Mouse (Mus musculus) neural tube, embryonic 15.5 days (tissue): ENCODE measurements around the gene Itpr2. TPM values are rescaled to one million over a fixed set of nuclear protein-coding genes. Genes with fewer than 3 reads are reported as not detected.

Experiments used
- ATAC-seq: fragments of 200-750 bp; cut with Nextera tagmentation; 2 replicates; pipeline ENCODE4 v1.8.0; 2017; ENCODE audit warnings: mild to moderate bottlenecking, moderate TSS enrichment, moderate library complexity; ENCODE audit not compliant: low FRiP score
- H3K27ac ChIP-seq: fragments of 300-500 bp; sonication (generic); replicated peaks from 2 replicates; pipeline ENCODE4 v1.5.1; 2015; ENCODE audit warnings: mild to moderate bottlenecking, inconsistent platforms
- H3K27me3 ChIP-seq: fragments of 300-500 bp; sonication (generic); replicated peaks from 2 replicates; pipeline ENCODE4 v1.6.1; 2015; ENCODE audit warnings: inconsistent platforms
- H3K36me3 ChIP-seq: fragments of 300-500 bp; sonication (generic); 2 replicates; pipeline ENCODE4 v1.6.1; 2015; ENCODE audit warnings: inconsistent platforms
- H3K4me1 ChIP-seq: fragments of 300-500 bp; sonication (generic); 2 replicates; pipeline ENCODE4 v1.6.1; 2015; ENCODE audit warnings: inconsistent platforms
- H3K4me2 ChIP-seq: fragments of 300-500 bp; sonication (generic); 2 replicates; pipeline ENCODE4 v1.6.1; 2015; ENCODE audit warnings: inconsistent platforms, mild to moderate bottlenecking, moderate library complexity
- H3K4me3 ChIP-seq: fragments of 300-500 bp; sonication (generic); replicated peaks from 2 replicates; pipeline ENCODE4 v1.5.1; 2015; ENCODE audit warnings: mild to moderate bottlenecking, inconsistent platforms
- H3K9ac ChIP-seq: fragments of 300-500 bp; sonication (generic); replicated peaks from 2 replicates; pipeline ENCODE4 v1.6.1; 2015; ENCODE audit warnings: mild to moderate bottlenecking, inconsistent platforms
- H3K9me3 ChIP-seq: fragments of 300-500 bp; sonication (generic); replicated peaks from 2 replicates; pipeline ENCODE4 v1.6.1; 2016; ENCODE audit warnings: inconsistent platforms
- WGBS: fragments of 180-500 bp; shearing (Covaris S2); methylation state at CpG from one replicate; pipeline ENCODE4 v1.1.7; 2015; ENCODE audit warnings: mixed read lengths; 5-methylcytosine and 5-hydroxymethylcytosine counted together
- polyA plus RNA-seq: library from polyadenylated mRNA; unstranded; fragments of >200 nt; fragmentation: Nextera tagmentation; extraction: Ambion mirVana; gene quantifications from 2 replicates; pipeline ENCODE4 v1.2.1, GENCODE M21; 2015

Itpr2 gene
- polyA plus RNA-seq, 1 experiment from 2014 or later, result 9.0 TPM

DNA sequence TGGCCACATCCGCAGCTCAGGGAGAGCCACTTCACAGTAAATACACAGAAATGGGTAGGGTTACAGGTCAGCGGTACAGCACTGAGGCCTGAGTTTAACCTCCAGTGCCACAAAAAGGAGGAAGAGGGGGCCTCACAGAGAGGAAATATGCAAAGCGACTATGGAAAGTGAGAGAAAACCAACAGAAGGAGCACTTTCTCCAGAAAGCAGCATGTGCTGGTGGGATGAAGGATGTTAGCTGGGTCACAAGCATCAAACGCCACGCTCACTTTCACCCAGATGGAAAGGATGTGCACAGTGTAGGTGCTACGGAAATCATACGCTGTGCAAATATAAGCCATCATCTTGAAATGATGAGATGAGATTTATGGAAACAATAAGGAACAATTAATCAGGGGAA, 28.3 kb upstream of the Itpr2 start:
- no peaks in the 10 kb centered on the region for H3K4me1 ChIP-seq
- no peak overlapping the region for H3K4me2 ChIP-seq
- H3K9ac ChIP-seq, result no peak overlapping the region
- 56% methylated on average over 7 of the region's 7 CpGs for WGBS
- no peaks in the 10 kb centered on the region for H3K27me3 ChIP-seq
- no peak overlapping the region for H3K4me3 ChIP-seq
- no peaks in the 10 kb centered on the region for H3K36me3 ChIP-seq
- no peak overlapping the region for H3K27ac ChIP-seq
- no peak for ATAC-seq
- no peaks in the 10 kb centered on the region for H3K9me3 ChIP-seq

DNA sequence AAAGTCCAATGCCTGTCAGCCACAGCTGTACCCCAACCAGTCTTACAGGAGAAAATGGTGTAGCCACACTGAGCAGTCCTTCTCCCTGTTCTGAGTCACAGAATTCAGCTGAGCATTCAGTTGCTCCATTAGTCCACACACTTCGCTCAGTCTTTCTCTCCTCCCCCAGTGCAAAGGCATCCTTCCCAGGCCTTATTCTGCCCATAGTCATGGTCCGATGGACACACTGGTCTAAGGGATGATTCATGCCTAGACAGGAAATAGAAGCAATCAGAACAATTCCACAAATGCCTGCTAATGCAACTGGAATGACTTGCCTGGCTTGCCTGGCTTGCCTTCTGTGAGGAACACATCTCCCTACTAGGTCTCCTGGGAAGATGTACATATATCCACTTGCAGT, 25.5 kb upstream of the Itpr2 start:
- 96% methylated on average over 2 of the region's 2 CpGs for WGBS
- ATAC-seq, result no peak

DNA sequence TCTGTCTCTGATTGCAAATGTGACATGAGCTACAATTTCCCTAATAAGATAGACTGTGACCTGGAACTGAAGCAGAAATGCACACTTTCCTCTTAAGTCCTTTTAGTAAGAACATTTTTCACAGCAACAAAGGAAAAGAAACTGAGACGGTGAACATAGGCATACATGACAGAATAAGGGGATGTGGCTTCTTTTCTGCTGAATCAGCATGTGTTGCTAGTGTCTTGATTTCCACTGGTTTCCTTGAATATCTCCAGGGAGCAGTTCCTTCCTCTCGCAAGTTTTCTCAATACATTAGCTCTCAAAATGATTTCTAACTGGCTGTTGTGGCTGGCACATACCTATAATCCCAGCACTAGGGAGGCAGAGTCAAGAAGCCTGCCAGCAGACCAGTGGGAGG, 23.5 kb upstream of the Itpr2 start:
- Histone ChIP-seq H3K4me2 (no peak overlapping the region), H3K36me3 (no peaks in the 10 kb centered on the region), H3K9ac (no peak overlapping the region), H3K27me3 (no peaks in the 10 kb centered on the region), H3K27ac (no peak overlapping the region), H3K4me1 (no peaks in the 10 kb centered on the region), H3K9me3 (no peaks in the 10 kb centered on the region), H3K4me3 (no peak overlapping the region)
- ATAC-seq, result no peak
- WGBS, result 76% methylated on average over 2 of the region's 2 CpGs

More for the DNA sequence above, 25.5 kb upstream of the Itpr2 start:
- Histone ChIP-seq H3K27ac (no peak overlapping the region), H3K4me3 (no peak overlapping the region), H3K4me2 (no peak overlapping the region), H3K9ac (no peak overlapping the region), H3K9me3 (no peaks in the 10 kb centered on the region), H3K36me3 (no peaks in the 10 kb centered on the region), H3K27me3 (no peaks in the 10 kb centered on the region), H3K4me1 (no peaks in the 10 kb centered on the region)

DNA sequence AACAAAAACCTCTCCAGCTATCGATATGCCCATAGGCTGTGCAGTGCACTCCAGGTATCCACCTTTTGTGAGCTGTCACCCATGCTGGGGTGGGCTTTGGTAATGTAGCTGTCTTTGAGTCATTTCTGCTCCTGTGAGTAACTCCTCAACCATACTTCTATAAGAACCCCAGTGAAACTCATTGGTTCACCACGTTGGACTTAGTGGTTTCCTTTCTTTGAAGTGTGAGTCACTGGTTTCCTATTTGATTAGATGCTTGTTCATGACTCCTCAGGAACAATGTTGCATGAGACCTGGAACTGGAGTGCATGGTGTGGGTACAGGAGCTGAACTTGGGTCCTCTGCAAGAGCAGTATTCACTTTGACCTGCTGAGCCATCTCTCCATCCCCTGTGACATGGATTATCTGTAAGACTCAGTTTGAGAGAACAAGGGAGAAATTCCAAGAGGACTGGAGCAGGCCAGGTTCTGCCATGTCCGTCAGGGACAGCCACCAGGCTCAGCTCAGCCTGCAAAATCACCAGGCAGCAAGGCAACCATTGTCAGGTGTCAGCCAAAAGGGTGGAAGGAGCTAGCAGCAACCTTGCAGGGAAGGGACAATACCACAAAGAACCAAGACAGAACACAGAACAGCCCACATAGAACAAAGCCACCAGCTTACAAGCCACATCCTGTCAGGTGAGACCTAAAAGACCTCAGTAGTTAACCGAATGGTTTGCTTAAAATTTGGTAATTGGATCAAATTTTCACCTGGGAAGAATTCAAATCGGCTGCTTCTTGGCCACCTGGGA, 19.6 kb upstream of the Itpr2 start:
- Histone ChIP-seq H3K4me3 (no peak overlapping the region), H3K4me1 (no peaks in the 10 kb centered on the region), H3K9me3 (no peaks in the 10 kb centered on the region), H3K9ac (no peak overlapping the region), H3K27me3 (no peaks in the 10 kb centered on the region), H3K4me2 (no peak overlapping the region), H3K27ac (no peak overlapping the region), H3K36me3 (no peaks in the 10 kb centered on the region)
- WGBS, result 89% methylated on average over 5 of the region's 5 CpGs
- no peak for ATAC-seq

DNA sequence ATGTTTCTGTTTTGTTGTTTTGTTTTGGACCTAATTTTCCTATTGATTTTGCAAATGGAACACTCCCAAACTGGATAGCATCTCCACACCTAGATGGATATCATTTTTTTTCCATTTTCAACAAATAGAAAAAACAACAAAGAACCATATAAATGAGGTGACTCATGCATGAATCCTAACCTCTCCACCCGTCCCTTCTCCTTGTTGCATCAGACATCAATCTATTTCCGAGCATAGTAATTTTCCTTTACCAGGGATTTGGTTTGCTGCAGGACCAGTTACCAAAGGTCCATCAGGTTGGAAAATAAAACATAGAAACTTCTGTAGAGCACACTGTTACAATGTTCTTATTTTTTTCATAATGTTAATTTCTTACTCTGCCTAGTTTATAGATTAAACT, 17.0 kb upstream of the Itpr2 start:
- Histone ChIP-seq H3K9me3 (no peaks in the 10 kb centered on the region), H3K4me3 (no peak overlapping the region), H3K9ac (no peak overlapping the region), H3K4me2 (no peak overlapping the region), H3K4me1 (0 out of 2 replicates have a peak, but pooled peaks cover 3% of the 10 kb centered on the region), H3K27me3 (no peaks in the 10 kb centered on the region), H3K36me3 (no peaks in the 10 kb centered on the region), H3K27ac (no peak overlapping the region)
- 74% methylated on average over 2 of the region's 2 CpGs for WGBS
- ATAC-seq, result no peak

DNA sequence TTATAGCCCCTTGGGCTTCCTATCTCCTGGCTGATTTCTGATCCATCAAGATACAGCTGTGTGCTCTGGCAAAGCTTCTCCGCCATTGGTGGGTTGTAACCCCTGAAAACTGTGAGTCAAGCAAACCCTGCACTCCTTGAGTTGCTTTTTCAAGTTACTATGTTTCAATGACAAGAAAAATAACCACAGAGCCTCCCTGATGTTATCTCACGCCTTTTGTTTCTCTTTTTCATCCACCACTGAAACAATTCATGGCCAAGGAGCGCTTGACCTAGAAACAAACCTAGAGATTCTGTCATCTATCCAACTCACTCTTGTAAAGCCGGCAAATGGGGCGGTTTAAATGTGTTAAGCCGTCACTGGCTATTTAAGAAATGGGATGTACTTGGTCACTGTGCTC, 13.9 kb upstream of the Itpr2 start:
- no peak overlapping the region for H3K4me2 ChIP-seq
- H3K4me1 ChIP-seq, result 0 out of 2 replicates have a peak, but pooled peaks cover 3% of the 10 kb centered on the region
- no peaks in the 10 kb centered on the region for H3K9me3 ChIP-seq
- no peaks in the 10 kb centered on the region for H3K36me3 ChIP-seq
- no peak for ATAC-seq
- no peak overlapping the region for H3K9ac ChIP-seq
- H3K27me3 ChIP-seq, result no peaks in the 10 kb centered on the region
- no peak overlapping the region for H3K4me3 ChIP-seq
- 72% methylated on average over 6 of the region's 6 CpGs for WGBS
- no peak overlapping the region for H3K27ac ChIP-seq

DNA sequence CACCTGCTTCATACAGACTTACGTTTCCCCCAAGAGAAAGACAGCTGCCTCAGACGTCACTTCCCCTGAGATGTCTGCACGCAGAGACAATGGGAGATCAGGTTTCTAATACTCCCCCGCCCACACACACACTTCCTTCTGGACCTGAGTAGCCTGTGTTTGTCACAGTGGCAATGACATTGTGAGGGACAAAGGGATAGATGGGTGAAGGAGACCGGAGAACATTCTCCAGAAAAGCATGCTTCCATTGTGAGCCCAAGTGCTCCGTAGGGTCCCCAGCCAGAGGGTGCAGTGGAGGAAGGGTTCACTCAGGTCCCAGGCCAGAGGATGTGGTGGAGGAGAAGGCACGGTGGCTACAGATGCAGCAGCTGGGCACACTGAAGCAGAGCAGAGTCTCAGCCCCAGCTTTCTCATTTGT, 12.5 kb upstream of the Itpr2 start:
- Histone ChIP-seq H3K4me3 (no peak overlapping the region), H3K9ac (no peak overlapping the region), H3K27ac (no peak overlapping the region), H3K9me3 (no peaks in the 10 kb centered on the region), H3K36me3 (no peaks in the 10 kb centered on the region), H3K27me3 (no peaks in the 10 kb centered on the region), H3K4me2 (no peak overlapping the region), H3K4me1 (0 out of 2 replicates have a peak, but pooled peaks cover 3% of the 10 kb centered on the region)
- WGBS, result 61% methylated on average over 7 of the region's 7 CpGs
- ATAC-seq, result no peak

DNA sequence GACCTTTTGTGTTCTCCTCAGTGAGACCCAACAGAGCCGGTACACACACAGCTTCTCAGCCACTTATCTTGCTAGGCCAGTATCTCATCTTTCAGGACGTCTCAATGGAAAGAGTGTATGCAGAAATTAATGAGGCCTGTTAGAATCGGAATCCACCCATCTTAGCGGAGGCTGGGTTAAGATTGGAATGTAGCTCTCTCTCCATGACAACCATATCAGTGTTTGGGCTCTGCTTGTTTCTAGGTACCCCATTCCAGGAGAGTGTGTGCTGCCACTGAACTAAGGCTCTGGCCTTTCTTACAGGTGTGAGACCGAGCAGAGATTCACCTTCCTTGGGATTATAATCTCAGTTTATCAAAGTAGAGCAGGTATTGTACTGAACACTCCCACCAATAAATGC, 11.9 kb upstream of the Itpr2 start:
- Histone ChIP-seq H3K27me3 (no peaks in the 10 kb centered on the region), H3K4me3 (no peak overlapping the region), H3K9me3 (no peaks in the 10 kb centered on the region), H3K4me2 (no peak overlapping the region), H3K27ac (no peak overlapping the region), H3K9ac (no peak overlapping the region), H3K4me1 (0 out of 2 replicates have a peak, but pooled peaks cover 3% of the 10 kb centered on the region), H3K36me3 (no peaks in the 10 kb centered on the region)
- no peak for ATAC-seq
- 65% methylated on average over 5 of the region's 5 CpGs for WGBS

DNA sequence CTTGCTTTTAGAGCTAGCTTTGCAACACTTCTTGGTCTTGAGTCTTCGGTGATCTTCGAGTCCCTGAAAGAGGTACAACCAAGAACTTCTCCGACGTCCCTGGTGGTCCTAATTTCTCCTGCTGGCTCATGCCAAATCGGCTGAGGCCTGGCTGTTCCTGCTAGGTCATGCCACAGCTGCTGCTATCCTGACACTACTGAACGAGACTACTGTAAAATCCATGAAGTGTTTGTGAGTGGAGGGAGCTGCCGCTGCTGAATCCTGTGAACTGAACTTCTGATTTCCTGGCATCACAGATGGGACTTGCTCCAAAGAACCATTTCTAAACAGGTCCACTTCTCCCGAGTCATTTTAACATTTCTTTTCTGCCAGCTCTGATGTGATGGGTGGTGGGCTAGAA, 11.4 kb upstream of the Itpr2 start:
- no peaks in the 10 kb centered on the region for H3K36me3 ChIP-seq
- no peak overlapping the region for H3K4me3 ChIP-seq
- no peak for ATAC-seq
- H3K9me3 ChIP-seq, result no peaks in the 10 kb centered on the region
- 0 out of 2 replicates have a peak, but pooled peaks cover 3% of the 10 kb centered on the region for H3K4me1 ChIP-seq
- H3K9ac ChIP-seq, result no peak overlapping the region
- 92% methylated on average over 8 of the region's 8 CpGs for WGBS
- no peaks in the 10 kb centered on the region for H3K27me3 ChIP-seq
- no peak overlapping the region for H3K27ac ChIP-seq
- no peak overlapping the region for H3K4me2 ChIP-seq

DNA sequence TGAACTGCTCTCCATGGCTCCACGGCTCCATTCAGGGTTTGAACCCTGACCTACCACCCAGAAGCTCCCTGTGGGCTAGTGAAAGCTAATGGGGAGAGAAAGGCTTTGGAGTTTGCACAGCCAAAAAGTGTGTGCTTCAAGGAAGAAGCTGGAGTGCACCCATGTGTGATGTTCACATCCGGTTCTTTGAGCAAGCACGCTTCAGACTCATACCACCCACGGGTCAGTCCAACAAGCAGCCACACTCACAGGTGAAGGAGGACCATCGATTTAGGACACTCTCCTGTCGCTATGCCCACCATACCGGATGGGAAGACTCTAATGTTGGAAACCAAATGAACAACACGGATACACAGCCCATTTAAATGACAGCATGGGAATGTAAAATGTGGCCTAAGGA, 9.5 kb upstream of the Itpr2 start:
- Histone ChIP-seq H3K9ac (no peak overlapping the region), H3K9me3 (no peaks in the 10 kb centered on the region), H3K27ac (no peak overlapping the region), H3K4me2 (no peak overlapping the region), H3K36me3 (no peaks in the 10 kb centered on the region), H3K4me1 (0 out of 2 replicates have a peak, but pooled peaks cover 3% of the 10 kb centered on the region), H3K27me3 (no peaks in the 10 kb centered on the region), H3K4me3 (no peak overlapping the region)
- ATAC-seq, result no peak
- 88% methylated on average over 8 of the region's 8 CpGs for WGBS

DNA sequence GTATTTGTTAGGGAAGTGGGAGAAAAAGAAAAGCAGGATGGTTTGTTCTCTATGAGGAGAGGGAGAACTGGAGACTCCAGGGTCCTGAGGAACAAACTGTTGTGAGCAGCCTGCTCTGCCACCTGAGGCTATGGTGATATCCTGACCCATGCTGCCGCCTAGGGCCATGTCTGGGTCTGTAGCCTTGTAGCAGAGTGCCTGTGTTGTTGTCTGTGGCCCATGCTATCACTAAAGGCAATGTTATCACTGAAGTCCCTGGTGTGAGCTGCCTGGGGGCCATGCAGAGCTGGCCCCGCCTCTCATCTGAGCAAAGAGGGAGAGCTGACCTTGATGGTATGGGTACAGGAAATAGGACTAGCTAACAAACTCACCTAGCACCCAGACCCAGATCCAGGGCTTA, 7.9 kb upstream of the Itpr2 start:
- Histone ChIP-seq H3K9ac (no peak overlapping the region), H3K36me3 (no peaks in the 10 kb centered on the region), H3K4me2 (no peak overlapping the region), H3K27ac (no peak overlapping the region), H3K27me3 (no peaks in the 10 kb centered on the region), H3K4me1 (no peaks in the 10 kb centered on the region), H3K4me3 (no peak overlapping the region), H3K9me3 (no peaks in the 10 kb centered on the region)
- no peak for ATAC-seq
- 79% methylated on average over 2 of the region's 2 CpGs for WGBS

DNA sequence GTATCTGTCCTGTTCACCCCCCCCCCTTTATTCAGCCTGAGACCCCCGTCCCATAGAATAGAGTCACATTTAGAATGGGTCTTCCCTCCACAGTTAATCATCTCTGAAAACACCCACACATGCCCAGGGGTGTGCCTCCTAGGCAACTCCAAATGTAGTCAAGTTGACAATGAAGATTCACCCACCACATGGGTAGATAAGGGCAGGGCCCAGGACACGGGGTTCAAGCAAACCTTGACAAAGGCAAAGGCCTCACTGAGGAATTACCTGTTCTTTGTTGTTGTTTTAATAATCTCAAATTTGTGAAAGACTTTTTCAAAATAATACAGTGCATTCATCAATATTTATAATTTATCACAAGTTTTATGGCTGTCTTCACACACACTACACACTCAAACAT, 2.4 kb upstream of the Itpr2 start:
- WGBS, result 81% methylated on average over 2 of the region's 2 CpGs
- no peak overlapping the region for H3K4me3 ChIP-seq
- H3K36me3 ChIP-seq, result no peaks in the 10 kb centered on the region
- H3K27ac ChIP-seq, result no peak overlapping the region
- H3K4me2 ChIP-seq, result no peak overlapping the region
- peaks cover 27% of the 10 kb centered on the region for H3K27me3 ChIP-seq
- H3K9ac ChIP-seq, result no peak overlapping the region
- H3K4me1 ChIP-seq, result peaks cover 19% of the 10 kb centered on the region
- ATAC-seq, result no peak
- H3K9me3 ChIP-seq, result no peaks in the 10 kb centered on the region
